Mouse (Mus musculus): ENCODE data around the gene Gm17482. TPM values are rescaled to one million over a fixed set of nuclear protein-coding genes. Genes with fewer than 3 reads are reported as not detected.

Gm17482 gene
- polyA plus RNA-seq (2015; fragmentation: Nextera tagmentation; extraction: Ambion mirVana) = not detected in 2 replicates

DNA sequence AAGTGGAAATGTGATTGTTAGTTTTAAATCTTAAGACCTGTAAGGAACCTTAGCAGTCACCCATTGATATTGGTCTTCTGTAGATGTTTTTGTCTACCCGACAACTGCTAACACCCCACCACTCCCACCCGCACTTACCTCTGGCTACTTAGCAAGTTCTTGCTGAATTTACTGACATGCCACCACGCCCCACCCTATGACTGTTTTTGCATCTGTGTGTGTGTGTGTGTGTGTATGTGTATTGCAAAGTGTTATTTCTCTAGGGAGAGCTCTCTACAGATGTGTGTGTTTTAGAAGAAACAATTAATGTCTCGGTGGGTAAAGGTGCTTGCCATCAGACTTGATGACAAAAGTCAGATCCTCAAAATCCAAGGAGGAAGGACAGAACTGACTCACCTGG lies at the start of gene Gm17482:
TSS of gene Gm17482 (plus strand) at position 301 of the 400 bp plus-strand sequence.
- 73% methylated on average over 4 of the region's 4 CpGs for WGBS
- Histone ChIP-seq H3K4me1 (peaks cover 15% of the 10 kb centered on the region), H3K9me3 (no peaks in the 10 kb centered on the region), H3K27ac (peak within 1 kb of the TSS; percentile 16; the same call in 1 of the 2 replicates), H3K27me3 (no peaks in the 10 kb centered on the region), H3K4me2 (no peak within 1 kb of the TSS), H3K4me3 (no peak within 1 kb of the TSS), H3K36me3 (no peaks in the 10 kb centered on the region), H3K9ac (no peak within 1 kb of the TSS)
- ATAC-seq (ENCODE audit: insufficient number of reproducible peaks, insufficient read depth, low FRiP score, low TSS enrichment, low read depth) = no peak

- Histone ChIP-seq H3K4me2 (no peak overlapping the region), H3K27me3 (no peaks in the 10 kb centered on the region), H3K9me3 (no peaks in the 10 kb centered on the region), H3K27ac (no peak overlapping the region), H3K4me1 (no peaks in the 10 kb centered on the region), H3K36me3 (no peaks in the 10 kb centered on the region), H3K9ac (no peak overlapping the region), H3K4me3 (no peak overlapping the region)
- ATAC-seq (ENCODE audit: insufficient number of reproducible peaks, insufficient read depth, low FRiP score, low TSS enrichment, low read depth) = no peak
- 26% methylated on average over 3 of the region's 3 CpGs for WGBS
These were observed 48.3 kb upstream of the Gm17482 start for GRCm38 (mm10) chr6:115178826-115179225.

DNA sequence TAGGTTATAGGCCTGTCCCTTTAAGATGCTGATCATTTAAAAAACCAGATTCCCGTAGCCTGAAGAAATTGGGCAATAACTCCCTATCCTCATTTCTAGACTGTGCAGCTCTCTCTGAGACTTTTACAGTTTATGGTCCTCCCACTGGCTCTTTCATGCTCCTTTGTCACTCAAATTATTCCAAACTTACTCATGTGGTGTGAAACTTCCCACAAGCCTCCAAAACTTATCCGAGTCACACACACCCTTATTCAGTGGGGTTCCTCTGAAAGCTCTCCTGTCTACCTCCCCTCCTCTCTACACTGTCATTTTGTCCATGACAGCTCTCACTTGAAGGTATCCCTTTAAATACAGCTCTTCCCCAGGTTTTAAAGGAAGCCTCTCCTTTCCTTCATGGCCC lies 46.0 kb upstream of the Gm17482 start:
- no peaks in the 10 kb centered on the region for H3K36me3 ChIP-seq
- 75% methylated on average over 2 of the region's 2 CpGs for WGBS
- H3K4me1 ChIP-seq = no peaks in the 10 kb centered on the region
- H3K27me3 ChIP-seq = no peaks in the 10 kb centered on the region
- H3K4me3 ChIP-seq = no peak overlapping the region
- H3K4me2 ChIP-seq = no peak overlapping the region
- H3K9me3 ChIP-seq = no peaks in the 10 kb centered on the region
- no peak overlapping the region for H3K9ac ChIP-seq
- no peak overlapping the region for H3K27ac ChIP-seq
- ATAC-seq (ENCODE audit: insufficient number of reproducible peaks, insufficient read depth, low FRiP score, low TSS enrichment, low read depth) = no peak

DNA sequence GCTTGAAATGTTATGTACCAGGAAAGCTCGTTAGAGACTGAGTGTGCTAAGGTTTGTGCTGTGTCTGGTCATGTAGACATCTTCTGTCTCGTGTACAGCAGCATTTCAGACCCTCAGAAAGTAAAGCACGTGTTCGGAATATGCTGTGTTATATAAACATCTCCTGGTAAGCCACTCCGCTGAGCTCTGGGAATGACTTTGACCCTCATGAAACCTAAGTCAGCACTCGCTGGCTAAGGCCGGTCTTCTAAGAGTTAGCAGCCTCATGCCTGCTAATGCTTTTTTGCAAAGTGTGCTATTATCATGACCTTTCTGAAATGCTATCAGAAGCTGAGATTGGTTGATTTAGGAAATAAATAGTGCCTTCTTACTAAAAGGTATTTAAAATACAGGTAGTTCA lies 36.0 kb upstream of the Gm17482 start:
- 71% methylated on average over 7 of the region's 7 CpGs for WGBS

DNA sequence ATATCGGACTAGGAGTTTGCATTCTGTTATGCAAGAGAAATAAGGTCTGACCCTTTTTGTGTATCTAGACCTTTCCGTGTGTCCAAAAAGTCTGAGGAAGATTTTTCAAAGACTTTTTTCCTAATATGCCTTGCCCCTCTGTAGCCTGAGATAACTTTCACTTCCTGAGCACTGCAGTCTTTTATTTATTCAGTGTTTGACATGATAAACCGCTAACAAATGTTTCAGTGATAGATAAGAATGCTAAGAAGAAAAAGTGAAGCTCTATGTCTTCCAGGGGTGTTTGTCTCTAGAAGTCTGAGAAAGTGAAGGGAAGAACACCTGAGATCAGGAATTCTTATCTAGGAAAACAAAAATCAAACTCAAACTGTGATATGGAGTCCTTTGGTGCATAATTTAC lies 26.4 kb upstream of the Gm17482 start:
- H3K4me2 ChIP-seq = no peak overlapping the region
- H3K36me3 ChIP-seq = no peaks in the 10 kb centered on the region
- H3K27me3 ChIP-seq = no peaks in the 10 kb centered on the region
- ATAC-seq (ENCODE audit: insufficient number of reproducible peaks, insufficient read depth, low FRiP score, low TSS enrichment, low read depth) = no peak
- H3K4me1 ChIP-seq = no peaks in the 10 kb centered on the region
- WGBS = 85% methylated on average over 3 of the region's 3 CpGs
- H3K4me3 ChIP-seq = no peak overlapping the region
- H3K9me3 ChIP-seq = no peaks in the 10 kb centered on the region
- no peak overlapping the region for H3K9ac ChIP-seq
- H3K27ac ChIP-seq = no peak overlapping the region

More for the DNA sequence above, 36.0 kb upstream of the Gm17482 start:
- Histone ChIP-seq H3K36me3 (no peaks in the 10 kb centered on the region), H3K4me3 (no peak overlapping the region), H3K27ac (no peak overlapping the region), H3K9me3 (no peaks in the 10 kb centered on the region), H3K27me3 (no peaks in the 10 kb centered on the region), H3K4me2 (no peak overlapping the region), H3K4me1 (no peaks in the 10 kb centered on the region), H3K9ac (no peak overlapping the region)
- no peak for ATAC-seq (ENCODE audit: insufficient number of reproducible peaks, insufficient read depth, low FRiP score, low TSS enrichment, low read depth)

DNA sequence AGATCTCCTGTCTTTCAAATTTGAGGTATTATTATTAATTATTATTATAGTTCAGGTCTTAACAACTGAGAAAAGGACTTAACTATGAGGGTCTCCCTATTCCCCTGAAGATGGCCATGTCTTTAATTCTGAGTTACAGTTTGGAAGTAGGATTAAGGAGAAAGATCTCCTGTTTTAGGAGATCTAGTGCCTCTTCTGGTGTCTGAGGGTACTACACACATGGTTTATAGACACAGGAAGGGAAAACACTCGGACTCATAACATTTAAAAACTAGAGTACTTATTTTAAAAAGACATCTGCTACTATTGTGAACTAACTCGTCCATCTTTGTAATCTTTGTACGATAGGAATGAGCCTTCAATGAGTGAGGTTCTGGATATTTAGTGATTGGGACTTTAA lies 24.1 kb upstream of the Gm17482 start:
- Histone ChIP-seq H3K36me3 (no peaks in the 10 kb centered on the region), H3K4me3 (no peak overlapping the region), H3K27me3 (no peaks in the 10 kb centered on the region), H3K9me3 (no peaks in the 10 kb centered on the region), H3K9ac (no peak overlapping the region), H3K4me1 (no peaks in the 10 kb centered on the region), H3K27ac (no peak overlapping the region), H3K4me2 (no peak overlapping the region)
- 69% methylated on average over 3 of the region's 3 CpGs for WGBS
- no peak for ATAC-seq (ENCODE audit: insufficient number of reproducible peaks, insufficient read depth, low FRiP score, low TSS enrichment, low read depth)

DNA sequence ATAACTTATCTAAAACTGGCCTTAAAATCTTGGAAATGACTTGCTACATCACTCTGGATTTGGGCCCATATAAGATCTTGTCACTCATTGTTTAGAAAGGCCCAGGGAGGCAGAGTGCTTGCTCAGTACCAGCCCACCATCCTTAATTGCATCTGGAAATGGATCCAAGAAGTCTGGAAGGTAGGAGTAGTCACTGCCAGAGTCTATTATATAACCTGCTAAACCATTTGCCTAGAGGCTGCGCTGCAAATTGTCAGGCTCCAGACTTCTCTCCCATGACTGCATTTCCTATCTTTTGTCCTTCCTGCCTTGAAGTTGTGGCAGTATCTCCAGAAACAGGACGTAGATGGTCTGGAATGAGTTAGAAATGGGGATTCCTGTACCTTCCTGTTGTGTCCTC lies 17.0 kb upstream of the Gm17482 start:
- WGBS = 52% methylated on average over 2 of the region's 2 CpGs
- Histone ChIP-seq H3K9me3 (no peaks in the 10 kb centered on the region), H3K4me1 (no peaks in the 10 kb centered on the region), H3K36me3 (no peaks in the 10 kb centered on the region), H3K9ac (no peak overlapping the region), H3K27me3 (no peaks in the 10 kb centered on the region), H3K4me2 (no peak overlapping the region), H3K27ac (no peak overlapping the region), H3K4me3 (no peak overlapping the region)
- no peak for ATAC-seq (ENCODE audit: insufficient number of reproducible peaks, insufficient read depth, low FRiP score, low TSS enrichment, low read depth)

GRCm38 (mm10) chr6:115210820-115211219 lies 16.3 kb upstream of the Gm17482 start:
- ATAC-seq (ENCODE audit: insufficient number of reproducible peaks, insufficient read depth, low FRiP score, low TSS enrichment, low read depth) = no peak
- no peak overlapping the region for H3K9ac ChIP-seq
- H3K4me1 ChIP-seq = no peaks in the 10 kb centered on the region
- no peak overlapping the region for H3K4me3 ChIP-seq
- WGBS = 59% methylated on average over 3 of the region's 3 CpGs
- no peak overlapping the region for H3K4me2 ChIP-seq
- H3K9me3 ChIP-seq = no peaks in the 10 kb centered on the region
- no peaks in the 10 kb centered on the region for H3K27me3 ChIP-seq
- H3K27ac ChIP-seq = no peak overlapping the region
- no peaks in the 10 kb centered on the region for H3K36me3 ChIP-seq

- H3K27ac ChIP-seq = no peak overlapping the region
- ATAC-seq (ENCODE audit: insufficient number of reproducible peaks, insufficient read depth, low FRiP score, low TSS enrichment, low read depth) = no peak
- H3K27me3 ChIP-seq = no peaks in the 10 kb centered on the region
- H3K4me2 ChIP-seq = no peak overlapping the region
- H3K9me3 ChIP-seq = no peaks in the 10 kb centered on the region
- no peak overlapping the region for H3K9ac ChIP-seq
- H3K36me3 ChIP-seq = no peaks in the 10 kb centered on the region
- no peak overlapping the region for H3K4me3 ChIP-seq
- WGBS = 44% methylated on average over 5 of the region's 5 CpGs
- H3K4me1 ChIP-seq = no peaks in the 10 kb centered on the region
These were observed 14.8 kb upstream of the Gm17482 start for GRCm38 (mm10) chr6:115212132-115212903.

- no peak for ATAC-seq (ENCODE audit: insufficient number of reproducible peaks, insufficient read depth, low FRiP score, low TSS enrichment, low read depth)
- 43% methylated on average over 5 of the region's 5 CpGs for WGBS
These were observed 14.0 kb upstream of the Gm17482 start for GRCm38 (mm10) chr6:115213129-115213528.

GRCm38 (mm10) chr6:115221215-115221641 lies 5.9 kb upstream of the Gm17482 start:
- Histone ChIP-seq H3K4me3 (no peak overlapping the region), H3K9ac (no peak overlapping the region), H3K4me2 (no peak overlapping the region), H3K27me3 (no peaks in the 10 kb centered on the region; the same call in 1 of the 2 replicates), H3K9me3 (no peaks in the 10 kb centered on the region), H3K27ac (no peak overlapping the region), H3K36me3 (no peaks in the 10 kb centered on the region), H3K4me1 (peaks cover 15% of the 10 kb centered on the region)
- no peak for ATAC-seq (ENCODE audit: insufficient number of reproducible peaks, insufficient read depth, low FRiP score, low TSS enrichment, low read depth)
- 82% methylated on average over 8 of the region's 8 CpGs for WGBS

More at GRCm38 (mm10) chr6:115213129-115213528, 14.0 kb upstream of the Gm17482 start:
- Histone ChIP-seq H3K27ac (no peak overlapping the region), H3K9me3 (no peaks in the 10 kb centered on the region), H3K4me1 (no peaks in the 10 kb centered on the region), H3K4me3 (no peak overlapping the region), H3K9ac (no peak overlapping the region), H3K36me3 (no peaks in the 10 kb centered on the region), H3K4me2 (no peak overlapping the region), H3K27me3 (no peaks in the 10 kb centered on the region)

DNA sequence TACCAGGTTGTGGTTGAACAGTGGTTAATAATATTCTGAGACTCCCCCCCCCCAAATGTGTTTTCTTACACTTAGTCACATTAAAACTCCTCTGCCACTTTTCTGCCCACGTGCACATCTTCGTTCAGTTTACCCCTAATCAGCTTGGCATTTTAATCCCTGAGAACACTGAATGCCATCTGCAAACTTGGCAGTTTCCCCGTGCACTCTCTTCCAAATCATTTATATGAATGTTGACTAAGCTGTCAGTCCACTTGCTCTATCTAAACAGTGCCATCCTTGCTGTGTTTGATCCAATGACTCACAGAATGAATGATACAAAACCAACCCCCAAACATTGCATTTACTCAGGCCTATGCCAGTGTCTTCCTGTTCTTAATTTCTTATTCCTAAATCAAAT lies 1.6 kb upstream of the Gm17482 start:
- Histone ChIP-seq H3K4me3 (no peak overlapping the region), H3K27me3 (no peaks in the 10 kb centered on the region; the same call in 1 of the 2 replicates), H3K9me3 (no peaks in the 10 kb centered on the region), H3K36me3 (no peaks in the 10 kb centered on the region), H3K9ac (no peak overlapping the region), H3K4me2 (no peak overlapping the region), H3K27ac (no peak overlapping the region), H3K4me1 (peaks cover 15% of the 10 kb centered on the region)
- 54% methylated on average over 3 of the region's 3 CpGs for WGBS
- ATAC-seq (ENCODE audit: insufficient number of reproducible peaks, insufficient read depth, low FRiP score, low TSS enrichment, low read depth) = no peak

Data from embryonic facial prominence, embryonic 13.5 days (tissue).